Mouse (Mus musculus) G1E (cell line): ENCODE results near the gene Dzip1l. TPM values are rescaled to one million over a fixed set of nuclear protein-coding genes. Genes with fewer than 3 reads are reported as not detected.

Experiments
- ATAC-seq: 2 replicates; pipeline ENCODE4 v1.8.0; 2016; ENCODE audit warnings: mild to moderate bottlenecking; ENCODE audit not compliant: insufficient number of reproducible peaks, poor library complexity, low FRiP score, severe bottlenecking; ENCODE audit errors: extremely low read depth
- DNase-seq: peaks from one replicate; pipeline ENCODE4 v3.0.0; 2012; ENCODE audit warnings: low spot score
- H3K27me3 ChIP-seq: 2 replicates; pipeline ENCODE4 v1.6.1; 2012; ENCODE audit warnings: mild to moderate bottlenecking, low read length, inconsistent platforms; ENCODE audit not compliant: insufficient read depth
- H3K36me3 ChIP-seq: replicated peaks from 2 replicates; pipeline ENCODE3; 2012; ENCODE audit warnings: mild to moderate bottlenecking, inconsistent platforms
- H3K4me1 ChIP-seq: 2 replicates; pipeline ENCODE4 v1.6.1; 2012; ENCODE audit warnings: low read depth, low read length, inconsistent platforms, mixed read lengths; ENCODE audit not compliant: insufficient read depth
- H3K4me3 ChIP-seq: 2 replicates; pipeline ENCODE4 v1.5.1; 2012; ENCODE audit warnings: low read depth, mild to moderate bottlenecking, inconsistent platforms, low read length, moderate library complexity, mixed read lengths
- H3K9me3 ChIP-seq: replicated peaks from 2 replicates; pipeline ENCODE4 v1.6.1; 2012; ENCODE audit warnings: inconsistent platforms
- CTCF ChIP-seq: IDR thresholded peaks from 2 replicates; pipeline ENCODE4 v1.5.1; 2012; ENCODE audit warnings: low read depth, low read length, inconsistent platforms, mixed read lengths
- GATA1 ChIP-seq: IDR thresholded peaks from 2 replicates; pipeline ENCODE4 v1.6.1; 2012; ENCODE audit warnings: borderline replicate concordance, low read length, inconsistent platforms, mixed read lengths
- GATA2 ChIP-seq: IDR thresholded peaks from 2 replicates; pipeline ENCODE4 v1.6.1; 2012; ENCODE audit warnings: low read depth, low read length, inconsistent platforms, borderline replicate concordance
- POLR2AphosphoS5 ChIP-seq: IDR thresholded peaks from 2 replicates; pipeline ENCODE4 v1.6.1; 2012; ENCODE audit warnings: low read depth, low read length, inconsistent platforms; ENCODE audit not compliant: insufficient replicate concordance
- TAL1 ChIP-seq: conservative IDR thresholded peaks from 2 replicates; pipeline ENCODE4 v1.6.1; 2012; ENCODE audit warnings: low read depth, low read length, inconsistent platforms, mixed read lengths
- polyA plus RNA-seq: library from polyadenylated mRNA; stranded (reverse); fragments of >175 nt; gene quantifications from 2 replicates; pipeline ENCODE4 v1.2.3, GENCODE M21; 2012
- total RNA-seq, 2 experiments: library from RNA; stranded (forward) in 1 of 2; stranded (reverse) in 1 of 2; fragments of 200-1000 nt in 1 of 2; fragments of >200 nt in 1 of 2; fragmentation: Nextera tagmentation in 1 of 2; gene quantifications; 2 replicates each; pipeline ENCODE4 v1.2.3; 2014 to 2017

Dzip1l gene
- total and polyA plus RNA-seq, 3 experiments, result 0.33 TPM; not detected in 2

- no peaks in the 10 kb centered on the region for H3K4me1 ChIP-seq
- no peak for DNase-seq
- TF ChIP-seq TAL1 (no peak), GATA2 (no peak), GATA1 (no peak), POLR2AphosphoS5 (no peak), CTCF (no peak)
- H3K9me3 ChIP-seq, result no peaks in the 10 kb centered on the region
- H3K36me3 ChIP-seq, result no peaks in the 10 kb centered on the region
- no peak overlapping the region for H3K4me3 ChIP-seq
- H3K27me3 ChIP-seq, result no peaks in the 10 kb centered on the region
- ATAC-seq, result no peak
These were observed 8.4 kb downstream of the Dzip1l start for GRCm38 (mm10) chr9:99637736-99638135.

- H3K9me3 ChIP-seq, result no peaks in the 10 kb centered on the region
- TF ChIP-seq CTCF (no peak), POLR2AphosphoS5 (no peak), TAL1 (no peak), GATA2 (no peak), GATA1 (no peak)
- ATAC-seq, result no peak
- H3K4me1 ChIP-seq, result no peaks in the 10 kb centered on the region
- H3K36me3 ChIP-seq, result no peaks in the 10 kb centered on the region
- H3K27me3 ChIP-seq, result no peaks in the 10 kb centered on the region
- DNase-seq, result no peak
- no peak overlapping the region for H3K4me3 ChIP-seq
These were observed 10.7 kb downstream of the Dzip1l start for GRCm38 (mm10) chr9:99639957-99640356.

- Histone ChIP-seq H3K27me3 (0 out of 2 replicates have a peak, but pooled peaks cover 3% of the 10 kb centered on the region), H3K4me3 (no peak overlapping the region), H3K9me3 (no peaks in the 10 kb centered on the region), H3K36me3 (no peaks in the 10 kb centered on the region), H3K4me1 (no peaks in the 10 kb centered on the region)
- ATAC-seq, result no peak
- TF ChIP-seq GATA1, result no peak
- no peak for TF ChIP-seq POLR2AphosphoS5
- TF ChIP-seq GATA2, result no peak
- no peak for TF ChIP-seq TAL1
- TF ChIP-seq CTCF, result no peak
- no peak for DNase-seq
These were observed 16.1 kb downstream of the Dzip1l start for GRCm38 (mm10) chr9:99645416-99645815.

GRCm38 (mm10) chr9:99646102-99646501 is 16.8 kb downstream of the Dzip1l start:
- no peak for DNase-seq
- Histone ChIP-seq H3K4me1 (no peaks in the 10 kb centered on the region), H3K9me3 (no peaks in the 10 kb centered on the region), H3K36me3 (no peaks in the 10 kb centered on the region), H3K27me3 (0 out of 2 replicates have a peak, but pooled peaks cover 3% of the 10 kb centered on the region), H3K4me3 (no peak overlapping the region)
- no peak for ATAC-seq
- TF ChIP-seq CTCF, result no peak
- no peak for TF ChIP-seq POLR2AphosphoS5
- no peak for TF ChIP-seq GATA1
- TF ChIP-seq TAL1, result no peak
- TF ChIP-seq GATA2, result no peak

GRCm38 (mm10) chr9:99660756-99661155 is 31.5 kb downstream of the Dzip1l start:
- Histone ChIP-seq H3K9me3 (no peaks in the 10 kb centered on the region), H3K4me3 (no peak overlapping the region), H3K36me3 (no peaks in the 10 kb centered on the region), H3K4me1 (no peaks in the 10 kb centered on the region), H3K27me3 (peaks cover 2% of the 10 kb centered on the region; the same call in 1 of the 2 replicates)
- ATAC-seq (no peak), DNase-seq (no peak)
- TF ChIP-seq GATA2 (no peak), GATA1 (no peak), TAL1 (no peak)

- no peak for ATAC-seq
- TF ChIP-seq GATA1, result no peak
- Histone ChIP-seq H3K36me3 (no peaks in the 10 kb centered on the region), H3K27me3 (peaks cover 2% of the 10 kb centered on the region; the same call in 1 of the 2 replicates), H3K9me3 (no peaks in the 10 kb centered on the region), H3K4me3 (no peak overlapping the region), H3K4me1 (no peaks in the 10 kb centered on the region)
- no peak for DNase-seq
These were observed 32.4 kb downstream of the Dzip1l start for GRCm38 (mm10) chr9:99661606-99662166.

GRCm38 (mm10) chr9:99662406-99662805 is 33.1 kb downstream of the Dzip1l start:
- Histone ChIP-seq H3K9me3 (no peaks in the 10 kb centered on the region), H3K4me1 (no peaks in the 10 kb centered on the region), H3K27me3 (peaks cover 2% of the 10 kb centered on the region; the same call in 1 of the 2 replicates), H3K36me3 (no peaks in the 10 kb centered on the region), H3K4me3 (no peak overlapping the region)
- ATAC-seq (peak; percentile 34; the same call in 1 of the 2 replicates), DNase-seq (peak; percentile 49)
- TF ChIP-seq CTCF, result peak; percentile 92
- no peak for TF ChIP-seq TAL1
